ENCODE assay signal across 10 mouse cellular contexts in the genomic region with DNA sequence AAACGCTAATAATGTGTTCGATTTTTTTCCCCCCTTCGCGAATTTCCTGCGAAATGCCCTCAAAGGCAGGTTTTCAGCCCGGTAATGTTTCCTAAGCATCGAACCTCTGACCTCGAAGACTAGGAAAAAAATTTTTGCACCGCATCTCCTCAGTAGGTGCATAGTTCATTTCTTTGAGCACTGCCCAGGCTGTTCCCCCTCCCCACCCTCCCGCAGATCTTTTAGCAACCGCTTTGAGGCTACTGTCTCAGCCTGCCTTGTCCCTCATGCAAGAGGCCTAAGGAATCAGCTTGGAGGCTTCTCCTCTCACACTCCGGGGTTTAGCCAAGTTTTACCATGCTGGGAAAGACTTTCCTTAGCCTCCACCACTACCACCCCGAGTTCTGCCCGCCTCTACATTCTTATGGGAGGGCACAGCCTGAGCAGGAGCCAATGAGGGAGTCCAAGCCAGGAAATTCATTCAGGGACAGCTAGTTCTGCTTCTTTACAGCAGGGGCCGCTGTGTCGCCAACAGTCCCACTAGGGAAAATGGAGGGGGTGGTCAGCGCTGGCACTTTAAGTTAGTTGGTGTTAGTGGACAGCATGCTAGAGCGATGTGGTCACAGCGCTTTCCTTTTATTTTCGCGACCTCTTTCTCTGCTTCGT. TPM values are rescaled to one million over a fixed set of nuclear protein-coding genes. Genes with fewer than 3 reads are reported as not detected.
DNase-seq lines count a peak whose midpoint lies in the region; ATAC-seq and TF ChIP-seq lines count a peak whose summit lies in the region.
"Not testable (repeated sequence)": the region's sequence is repeated elsewhere in the genome, so short reads cannot be mapped to it uniquely, and the experiment has no call there.
"Had no signal": no experiment of that assay in that cellular context is flagged by ENCODE, and none has a peak within 500 bp of the region (broad histone marks: within the 10 kb centered on the region; RNA-seq: fewer than 3 reads in every experiment).

No protein-coding gene starts in this region.

- not testable (repeated sequence) for H3K4me1 ChIP-seq in embryonic facial prominence, embryonic 12.5 days; hindbrain, embryonic 13.5 days (replicated peaks); kidney, embryonic 15.5 days; liver, postnatal 0 days (ENCODE audit: insufficient read depth); midbrain, embryonic 12.5 days; neural tube, embryonic 13.5 days (replicated peaks)

- TF ChIP-seq CTCF in liver, postnatal 0 days (IDR thresholded peaks at IDR 0.05; ENCODE audit: low read depth), result not testable (repeated sequence)

- not testable (repeated sequence) for H3K9me3 ChIP-seq in embryonic facial prominence, embryonic 12.5 days; hindbrain, embryonic 13.5 days; kidney, embryonic 15.5 days (replicated peaks); liver, postnatal 0 days (ENCODE audit: low read length); midbrain, embryonic 12.5 days; neural tube, embryonic 13.5 days

- not testable (repeated sequence) for H3K9ac ChIP-seq in embryonic facial prominence, embryonic 12.5 days; hindbrain, embryonic 13.5 days; kidney, embryonic 15.5 days; liver, postnatal 0 days (replicated peaks); midbrain, embryonic 12.5 days (replicated peaks); neural tube, embryonic 13.5 days

- not testable (repeated sequence) for H3K4me3 ChIP-seq in embryonic facial prominence, embryonic 12.5 days; hindbrain, embryonic 13.5 days; kidney, embryonic 15.5 days (replicated peaks); liver, postnatal 0 days (ENCODE audit: low read depth, low read length); midbrain, embryonic 12.5 days; neural tube, embryonic 13.5 days

- not testable (repeated sequence) for TF ChIP-seq EP300 in liver, postnatal 0 days (IDR thresholded peaks at IDR 0.05; ENCODE audit: low read depth)

- H3K36me3 ChIP-seq in embryonic facial prominence, embryonic 12.5 days; hindbrain, embryonic 13.5 days; kidney, embryonic 15.5 days; liver, postnatal 0 days (replicated peaks; ENCODE audit: insufficient read depth, low read length); midbrain, embryonic 12.5 days; neural tube, embryonic 13.5 days: not testable (repeated sequence)

- no CpG with 5 or more reads among the region's 22 CpGs for whole genome bisulfite sequencing in embryonic facial prominence, embryonic 12.5 days
- WGBS in hindbrain, embryonic 13.5 days, result no CpG with 5 or more reads among the region's 22 CpGs
- WGBS in kidney, embryonic 15.5 days, result no CpG with 5 or more reads among the region's 22 CpGs
- no CpG with 5 or more reads among the region's 22 CpGs for WGBS in liver, postnatal 0 days (ENCODE audit: insufficient replicate concordance)
- WGBS in midbrain, embryonic 12.5 days, result no CpG with 5 or more reads among the region's 22 CpGs
- no CpG with 5 or more reads among the region's 22 CpGs for WGBS in neural tube, embryonic 13.5 days

- not testable (repeated sequence) for DNase-seq in liver, postnatal 0 days

- H3K27ac ChIP-seq in embryonic facial prominence, embryonic 12.5 days; hindbrain, embryonic 13.5 days; kidney, embryonic 15.5 days; liver, postnatal 0 days (ENCODE audit: low read depth); midbrain, embryonic 12.5 days (replicated peaks); neural tube, embryonic 13.5 days (replicated peaks): not testable (repeated sequence)

- ATAC-seq in embryonic facial prominence, embryonic 12.5 days (ENCODE audit: insufficient number of reproducible peaks, insufficient read depth, low FRiP score, low TSS enrichment), result peak; percentile 67; the same call in 1 of the 2 replicates
- ATAC-seq in frontal cortex, adult (ENCODE audit: low TSS enrichment), result peak; percentile 81
- peak; percentile 83 for ATAC-seq in hindbrain, embryonic 13.5 days (ENCODE audit: low FRiP score)
- ATAC-seq in kidney, embryonic 15.5 days (replicated peaks; ENCODE audit: low FRiP score), result peak; percentile 88
- peak; percentile 53; the same call in 1 of the 2 replicates for ATAC-seq in liver, postnatal 0 days
- ATAC-seq in midbrain, embryonic 12.5 days (ENCODE audit: low FRiP score, low read depth), result peak; percentile 95
- peak; percentile 53 for ATAC-seq in neural tube, embryonic 13.5 days (ENCODE audit: low read depth)

- not testable (repeated sequence) for H3K27me3 ChIP-seq in embryonic facial prominence, embryonic 12.5 days; hindbrain, embryonic 13.5 days; kidney, embryonic 15.5 days; liver, postnatal 0 days (ENCODE audit: insufficient read depth, low read length); midbrain, embryonic 12.5 days; neural tube, embryonic 13.5 days

- not testable (repeated sequence) for H3K4me2 ChIP-seq in embryonic facial prominence, embryonic 12.5 days (replicated peaks); hindbrain, embryonic 13.5 days; kidney, embryonic 15.5 days; liver, postnatal 0 days (ENCODE audit: low read depth, low read length); midbrain, embryonic 12.5 days (replicated peaks); neural tube, embryonic 13.5 days

RNA-seq across cellular contexts. Expression of a gene that starts 28.2 kb away (rescaled TPM):
- polyA plus RNA-seq in embryonic facial prominence, embryonic 12.5 days (2016; fragmentation: Nextera tagmentation; extraction: Ambion mirVana), result not detected in 2 replicates
- polyA plus RNA-seq in hindbrain, embryonic 13.5 days (2015; fragmentation: Nextera tagmentation; extraction: Ambion mirVana), result not detected in 2 replicates
- not detected in 2 replicates for polyA plus RNA-seq in kidney, embryonic 15.5 days (2015; fragmentation: Nextera tagmentation; extraction: Ambion mirVana)
- not detected in 2 replicates for polyA plus RNA-seq in liver, postnatal 0 days (2015; fragmentation: Nextera tagmentation; extraction: Ambion mirVana)
- not detected in 2 replicates for polyA plus RNA-seq in midbrain, embryonic 12.5 days (2016; fragmentation: Nextera tagmentation; extraction: Ambion mirVana)
- polyA plus RNA-seq in neural tube, embryonic 13.5 days (2015; fragmentation: Nextera tagmentation; extraction: Ambion mirVana), result not detected in 2 replicates
- polyA plus RNA-seq: intestine, postnatal 0 days; limb, embryonic 10.5 days had no signal

RNA-seq across cellular contexts. Expression of a gene that starts 48.0 kb away (rescaled TPM):
- not detected in 2 replicates for polyA plus RNA-seq in embryonic facial prominence, embryonic 12.5 days (2016; fragmentation: Nextera tagmentation; extraction: Ambion mirVana)
- polyA plus RNA-seq in hindbrain, embryonic 13.5 days (2015; fragmentation: Nextera tagmentation; extraction: Ambion mirVana), result not detected in 2 replicates
- not detected in 2 replicates for polyA plus RNA-seq in kidney, embryonic 15.5 days (2015; fragmentation: Nextera tagmentation; extraction: Ambion mirVana)
- polyA plus RNA-seq in liver, postnatal 0 days (2015; fragmentation: Nextera tagmentation; extraction: Ambion mirVana), result not detected in 2 replicates
- not detected in 2 replicates for polyA plus RNA-seq in midbrain, embryonic 12.5 days (2016; fragmentation: Nextera tagmentation; extraction: Ambion mirVana)
- not detected in 2 replicates for polyA plus RNA-seq in neural tube, embryonic 13.5 days (2015; fragmentation: Nextera tagmentation; extraction: Ambion mirVana)
- polyA plus RNA-seq: intestine, postnatal 0 days; limb, embryonic 10.5 days; liver, embryonic 16.5 days had no signal

RNA-seq across cellular contexts. Expression of a gene that starts 53.4 kb away (rescaled TPM):
- polyA plus RNA-seq in embryonic facial prominence, embryonic 12.5 days (2016; fragmentation: Nextera tagmentation; extraction: Ambion mirVana), result not detected in 2 replicates
- polyA plus RNA-seq in hindbrain, embryonic 13.5 days (2015; fragmentation: Nextera tagmentation; extraction: Ambion mirVana), result not detected in 2 replicates
- polyA plus RNA-seq in kidney, embryonic 15.5 days (2015; fragmentation: Nextera tagmentation; extraction: Ambion mirVana), result 0.12 TPM in 1 of 2 replicates, not detected in the other
- 1.0 and 1.3 TPM in 2 replicates for polyA plus RNA-seq in liver, postnatal 0 days (2015; fragmentation: Nextera tagmentation; extraction: Ambion mirVana)
- not detected in 2 replicates for polyA plus RNA-seq in midbrain, embryonic 12.5 days (2016; fragmentation: Nextera tagmentation; extraction: Ambion mirVana)
- polyA plus RNA-seq in neural tube, embryonic 13.5 days (2015; fragmentation: Nextera tagmentation; extraction: Ambion mirVana), result 0.10 TPM in 1 of 2 replicates, not detected in the other
- polyA plus RNA-seq: intestine, postnatal 0 days; limb, embryonic 10.5 days had no signal
